Mouse (Mus musculus) spleen, adult 2 months (tissue): Measurements from ENCODE around the gene Sec24c.

ENCODE experiments used
- CTCF ChIP-seq: fragments of 200-500 bp; IDR thresholded peaks from 2 replicates; pipeline ENCODE4 v1.5.1; 2011; ENCODE audit warnings: mild to moderate bottlenecking, inconsistent platforms; ENCODE audit not compliant: insufficient read depth, insufficient read length, insufficient replicate concordance; ENCODE audit errors: extremely low read depth
- POLR2A ChIP-seq: fragments of 200-500 bp; IDR thresholded peaks from 2 replicates; pipeline ENCODE4 v1.6.1; 2011; ENCODE audit warnings: low read depth, low read length, inconsistent platforms

- TF ChIP-seq POLR2A: no peak
- TF ChIP-seq CTCF: no peak
These were observed 8.4 kb downstream of the Sec24c start for GRCm38 (mm10) chr14:20682498-20682897.
